Mouse (Mus musculus) fat pad, adult 2 months (tissue): Measurements from ENCODE around the gene H1f0.
"Not testable (repeated sequence)": the region's sequence is repeated elsewhere in the genome, so short reads cannot be mapped to it uniquely, and the experiment has no call there.

Experiments used
- DNase-seq: peaks from one replicate; pipeline ENCODE4 v3.0.0-alpha.2; 2011; ENCODE audit warnings: low read depth, low spot score; ENCODE audit errors: extremely low read depth

Gene H1f0

DNA sequence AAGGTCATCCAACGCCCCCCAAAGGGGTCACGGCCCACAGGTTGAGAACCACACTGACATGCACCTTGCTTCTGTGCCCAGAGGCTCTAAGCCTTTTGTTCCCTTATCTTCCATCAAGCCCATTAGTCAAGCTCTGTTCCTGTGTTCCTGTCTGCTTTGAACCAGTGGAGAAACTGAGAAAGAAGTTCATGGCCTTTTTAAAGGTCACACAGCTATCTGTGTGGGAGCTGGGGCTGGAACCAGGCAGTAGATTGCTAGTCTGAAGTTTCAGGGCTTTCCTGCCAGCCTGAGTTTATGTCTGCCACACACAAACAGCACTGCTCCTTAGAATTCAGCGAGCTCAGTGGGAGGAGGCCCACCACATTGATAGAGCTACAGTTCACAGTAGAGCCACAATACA, 25.2 kb upstream of the H1f0 start:
- DNase-seq: no peak

DNA sequence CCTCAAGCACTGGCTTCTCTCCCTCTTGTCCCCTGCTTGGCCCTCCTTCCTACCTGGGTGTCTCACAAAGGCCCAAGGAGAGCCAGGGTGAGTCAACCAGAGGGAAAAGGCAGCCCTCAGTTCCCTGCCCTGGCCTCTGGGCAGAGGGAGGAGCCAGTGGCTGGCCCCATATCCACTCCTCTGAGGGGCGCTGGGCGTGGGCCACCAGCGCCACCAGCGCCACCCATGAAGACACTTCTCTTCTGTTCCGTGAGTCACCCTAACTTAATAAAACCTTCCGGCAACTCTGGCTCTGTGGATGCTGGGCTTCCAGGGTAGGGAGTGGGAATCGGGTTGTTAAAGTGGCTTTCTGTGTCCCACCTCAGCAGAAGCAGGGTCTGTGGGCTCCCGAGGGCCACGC, 22.7 kb upstream of the H1f0 start:
- DNase-seq: no peak

DNA sequence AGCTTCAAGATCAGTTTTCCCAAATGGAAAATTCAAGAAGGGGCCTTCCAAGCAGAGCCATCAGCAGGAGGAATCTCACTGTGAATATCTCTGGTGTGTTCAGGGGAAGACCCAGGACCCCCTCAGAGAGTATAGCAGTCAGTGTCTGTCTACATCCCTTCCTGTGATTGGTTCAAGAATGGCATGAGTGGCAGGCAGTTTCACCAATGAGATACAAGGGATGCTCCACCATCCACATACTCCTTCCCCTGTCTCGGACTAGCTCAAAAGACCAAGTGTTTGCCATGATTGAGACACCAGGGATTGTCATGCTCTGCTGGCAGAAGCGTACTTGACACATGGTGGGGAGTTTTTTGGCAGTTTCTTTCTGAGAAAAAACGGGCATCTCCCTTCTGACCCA, 21.6 kb upstream of the H1f0 start:
- DNase-seq: no peak

DNA sequence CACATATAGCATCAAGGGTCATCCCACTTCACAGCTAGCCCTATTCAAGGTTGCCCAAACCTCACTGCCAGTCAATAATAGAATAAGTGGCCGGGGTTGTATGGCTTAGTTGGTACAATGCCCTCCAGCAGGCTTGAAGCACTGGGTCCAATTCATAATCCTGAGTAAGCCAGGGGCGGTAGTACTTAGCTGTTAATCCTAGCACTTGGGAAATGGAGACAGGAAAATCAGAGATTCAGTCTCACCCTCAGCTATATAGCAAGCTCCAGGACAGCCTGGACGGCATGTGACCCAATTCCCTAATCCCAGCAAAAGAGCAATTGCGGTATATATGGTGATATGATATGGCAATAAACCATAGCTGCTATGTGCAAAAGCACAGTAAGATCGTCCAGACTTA, 21.2 kb upstream of the H1f0 start:
- peak; percentile 51 for DNase-seq

DNA sequence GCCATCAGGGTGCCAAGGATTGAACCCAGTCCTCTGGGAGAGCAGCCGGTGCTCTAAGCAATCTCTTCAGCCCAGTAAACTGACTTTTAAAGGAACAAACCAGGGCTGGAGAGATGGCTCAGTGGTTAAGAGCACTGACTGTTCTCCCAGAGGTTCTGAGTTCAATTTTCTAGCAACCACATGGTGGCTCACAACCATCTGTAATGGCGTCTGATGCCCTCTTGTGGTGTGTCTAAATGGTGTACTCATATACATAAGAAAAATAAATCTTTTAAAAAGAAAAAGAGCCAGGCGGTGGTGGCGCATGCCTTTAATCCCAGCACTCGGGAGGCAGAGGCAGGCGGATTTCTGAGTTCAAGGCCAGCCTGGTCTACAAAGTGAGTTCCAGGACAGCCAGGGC, 20.4 kb upstream of the H1f0 start:
- not testable (repeated sequence) for DNase-seq

DNA sequence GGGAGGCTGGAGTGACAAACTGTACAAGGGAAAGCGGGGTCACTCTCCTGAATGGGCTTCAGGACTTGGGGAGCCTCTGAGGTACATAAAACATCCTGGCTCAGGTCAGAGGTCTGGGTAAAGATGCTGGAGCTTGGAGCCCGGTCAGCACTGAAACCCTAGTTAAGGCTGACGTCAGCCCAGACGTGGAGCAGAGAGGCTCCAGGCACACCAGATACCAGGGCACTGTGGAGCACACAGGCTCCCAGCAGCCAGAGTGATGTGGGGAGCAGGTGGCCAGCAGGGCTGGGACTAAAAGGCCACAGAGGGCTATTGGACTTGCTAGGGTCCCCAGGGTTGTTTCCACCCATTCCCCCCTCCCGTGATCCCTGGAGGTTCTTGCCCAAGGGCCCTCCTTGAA, 18.5 kb upstream of the H1f0 start:
- DNase-seq: no peak

DNA sequence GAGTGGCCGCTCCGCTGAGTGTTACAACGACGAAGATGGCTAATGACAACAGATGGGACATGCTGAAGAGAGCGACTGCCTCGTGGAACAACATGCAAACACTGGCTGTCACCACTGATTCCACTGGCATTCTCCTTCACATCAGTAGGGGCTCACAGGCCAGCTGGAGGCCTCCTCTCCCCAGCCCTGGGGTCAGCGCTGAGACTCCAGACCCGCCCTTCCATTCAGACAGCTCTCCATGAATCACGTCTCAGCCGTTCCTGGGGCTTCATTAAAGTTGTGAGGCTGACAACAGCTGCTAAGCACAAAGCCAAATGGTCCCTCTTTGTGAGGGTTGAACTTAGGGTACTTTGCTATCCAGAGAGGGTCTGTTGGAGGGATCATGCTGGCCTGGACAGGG, 16.7 kb upstream of the H1f0 start:
- no peak for DNase-seq

DNA sequence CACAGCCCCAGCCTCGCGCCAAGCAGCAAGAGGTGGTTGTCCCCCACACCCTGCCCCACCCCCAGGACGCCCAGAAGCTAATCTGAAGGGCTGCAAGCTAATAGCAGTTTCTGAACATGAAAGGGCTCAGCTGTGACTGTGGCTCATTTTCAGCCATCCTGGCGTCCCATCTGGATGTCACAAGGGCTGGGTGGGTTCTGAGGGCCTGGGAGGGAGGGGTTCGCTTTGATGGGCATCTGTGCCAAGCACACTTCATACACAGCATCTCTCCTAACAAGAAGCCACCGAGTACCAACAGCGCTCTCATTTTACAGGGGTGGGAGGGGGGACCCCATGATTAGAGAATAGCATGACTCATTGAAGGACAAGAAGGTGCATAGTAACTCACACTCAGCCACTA, 14.9 kb upstream of the H1f0 start:
- DNase-seq: no peak

DNA sequence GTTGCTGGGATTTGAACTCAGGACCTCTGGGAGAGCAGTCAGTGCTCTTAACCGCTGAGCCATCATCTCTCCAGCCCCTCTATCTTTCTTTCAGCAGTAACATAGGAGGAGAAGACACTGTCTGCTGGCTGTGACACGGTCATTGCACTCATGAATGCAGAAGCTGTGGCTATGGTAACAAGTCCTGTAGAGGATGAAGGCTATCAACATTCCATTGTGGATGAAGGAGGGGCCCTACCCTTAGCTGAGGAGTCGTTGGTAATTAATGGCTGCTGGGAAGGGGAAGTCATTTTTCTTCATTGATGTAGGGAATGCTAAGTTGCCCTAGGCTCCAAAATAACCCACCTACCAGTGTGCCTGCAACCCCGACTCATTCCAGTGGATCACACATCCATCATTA, 10.1 kb upstream of the H1f0 start:
- DNase-seq: no peak

DNA sequence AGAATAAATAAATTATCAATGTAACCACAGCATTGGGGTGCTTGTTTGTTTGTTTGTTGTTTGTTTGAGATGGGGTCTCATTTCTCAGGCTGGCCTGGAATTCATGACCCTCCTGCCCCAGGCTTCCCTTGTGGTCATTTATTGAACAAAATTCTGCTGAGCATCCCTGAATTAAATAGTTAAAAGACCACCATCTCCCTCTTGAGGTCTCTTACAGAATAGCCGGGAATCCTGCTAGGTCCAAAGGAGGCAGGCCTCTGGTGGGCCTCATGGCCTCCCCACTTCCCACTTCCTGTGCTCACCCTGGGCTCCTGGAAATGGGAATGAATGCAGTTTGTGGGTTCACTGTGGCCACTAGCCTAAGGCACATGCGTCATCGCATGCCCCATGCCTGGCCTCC, 9.4 kb upstream of the H1f0 start:
- DNase-seq: no peak

DNA sequence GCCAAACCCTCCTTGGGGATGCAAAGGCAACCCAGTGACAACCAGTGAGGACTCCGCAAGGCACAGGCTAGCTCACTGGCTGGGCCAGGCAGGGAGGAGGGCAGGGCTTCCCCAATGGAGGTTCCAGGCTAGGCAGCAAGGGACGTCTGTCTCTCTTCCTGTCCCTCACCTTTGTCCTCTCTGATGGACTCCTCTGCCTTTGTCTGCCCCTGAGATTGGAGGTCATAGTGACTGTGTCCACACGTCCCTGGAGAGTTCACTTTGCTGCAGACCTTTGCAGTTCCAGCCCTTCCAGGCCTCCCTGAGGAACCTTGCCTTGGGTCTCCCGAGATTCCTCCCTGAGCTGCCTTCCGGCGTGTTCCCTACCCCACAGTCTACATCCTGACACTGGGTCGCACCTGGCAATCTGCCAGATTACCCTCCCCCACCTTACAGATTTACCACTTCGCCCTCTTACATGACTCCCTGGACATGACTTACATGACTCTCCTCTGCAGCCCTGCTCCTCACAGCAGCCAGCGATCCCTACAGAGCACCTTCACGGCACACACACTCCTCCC, 5.5 kb upstream of the H1f0 start:
- DNase-seq: no peak

DNA sequence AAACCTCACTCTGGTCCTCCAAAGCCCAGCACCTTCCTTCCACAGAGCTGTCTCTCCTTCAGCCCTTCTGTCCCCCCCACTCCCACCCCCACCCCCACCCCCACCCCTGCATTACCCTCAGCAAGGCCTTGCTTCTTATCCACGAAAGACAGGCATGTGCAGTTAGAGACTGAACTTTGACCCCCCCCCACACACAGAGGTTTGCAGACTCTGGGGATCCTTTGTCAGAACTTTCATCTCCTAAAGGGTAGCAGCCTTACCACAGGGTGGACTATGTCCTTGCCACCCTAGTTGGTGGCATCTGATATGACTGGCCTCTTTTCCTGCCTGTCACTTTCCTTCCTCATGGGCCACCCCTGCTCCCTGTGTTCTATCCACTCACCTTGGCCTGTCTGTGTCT, 4.9 kb upstream of the H1f0 start:
- DNase-seq: no peak

DNA sequence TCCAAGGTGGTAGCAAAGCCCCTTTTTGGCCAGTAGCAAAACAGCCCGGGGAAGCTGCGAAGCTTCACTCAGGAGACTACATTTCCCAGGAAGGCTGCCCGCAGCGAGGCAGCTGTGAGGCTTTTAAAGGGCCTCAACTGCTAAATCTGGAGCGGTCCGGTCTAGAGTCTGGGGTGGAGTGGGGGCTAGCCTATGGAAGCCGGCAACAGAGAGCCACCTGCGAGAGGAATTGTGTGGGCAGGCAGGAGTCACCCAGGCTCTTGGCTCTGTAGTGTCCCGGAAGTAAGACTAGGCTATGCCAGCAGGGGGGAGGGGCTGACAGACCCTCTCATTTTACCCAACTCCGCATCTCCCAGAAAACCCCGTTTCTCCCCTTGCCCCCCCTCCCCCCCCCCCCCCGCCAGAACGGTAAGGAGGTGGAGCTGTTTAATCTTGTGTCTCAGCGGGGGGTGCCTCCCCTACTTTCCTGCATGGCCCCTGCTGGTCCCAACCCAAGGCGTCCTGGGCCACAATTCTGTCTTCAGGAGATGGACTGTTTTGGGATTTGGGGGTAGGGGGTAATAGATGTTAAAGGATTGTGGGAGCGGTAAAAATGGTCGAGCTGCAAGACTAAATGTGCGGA, 2.5 kb upstream of the H1f0 start:
- DNase-seq: no peak

DNA sequence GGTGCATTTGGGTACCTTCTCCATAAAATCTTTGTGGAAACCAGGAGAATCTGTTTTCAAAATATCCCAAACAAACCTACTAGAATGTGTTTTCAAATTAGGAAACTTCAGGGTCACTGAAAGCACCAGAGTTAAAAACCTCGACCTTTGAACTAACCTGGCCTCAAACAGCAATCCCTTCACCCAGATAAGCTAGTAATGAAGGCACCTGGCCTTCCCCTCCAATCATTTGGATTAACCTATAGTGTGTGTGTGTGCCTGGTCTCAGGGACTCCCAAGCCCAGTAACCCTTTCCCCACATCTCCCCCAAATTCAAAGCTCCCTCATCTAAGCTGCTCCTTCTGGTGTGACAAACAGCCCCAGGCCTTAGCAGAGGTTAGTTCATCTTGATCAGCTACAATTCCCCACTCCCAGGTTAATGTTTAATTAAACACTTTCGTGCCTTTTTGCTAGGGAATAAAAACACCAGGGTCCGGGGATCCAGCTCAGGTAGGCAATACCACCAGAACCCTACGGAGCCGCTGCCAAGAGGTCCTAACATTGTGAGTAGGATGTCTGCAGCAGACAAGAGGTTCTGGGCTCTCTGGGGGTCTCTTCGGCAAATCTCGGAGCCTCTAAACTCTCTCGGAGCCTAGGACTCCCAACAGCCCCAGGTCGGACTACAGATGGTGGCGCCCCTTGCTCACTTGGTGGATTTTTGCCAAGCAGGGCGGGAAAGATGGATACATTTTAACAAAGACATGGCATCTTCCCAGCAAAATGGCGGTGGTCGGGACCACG, 1.5 kb upstream of the H1f0 start:
- no peak for DNase-seq

DNA sequence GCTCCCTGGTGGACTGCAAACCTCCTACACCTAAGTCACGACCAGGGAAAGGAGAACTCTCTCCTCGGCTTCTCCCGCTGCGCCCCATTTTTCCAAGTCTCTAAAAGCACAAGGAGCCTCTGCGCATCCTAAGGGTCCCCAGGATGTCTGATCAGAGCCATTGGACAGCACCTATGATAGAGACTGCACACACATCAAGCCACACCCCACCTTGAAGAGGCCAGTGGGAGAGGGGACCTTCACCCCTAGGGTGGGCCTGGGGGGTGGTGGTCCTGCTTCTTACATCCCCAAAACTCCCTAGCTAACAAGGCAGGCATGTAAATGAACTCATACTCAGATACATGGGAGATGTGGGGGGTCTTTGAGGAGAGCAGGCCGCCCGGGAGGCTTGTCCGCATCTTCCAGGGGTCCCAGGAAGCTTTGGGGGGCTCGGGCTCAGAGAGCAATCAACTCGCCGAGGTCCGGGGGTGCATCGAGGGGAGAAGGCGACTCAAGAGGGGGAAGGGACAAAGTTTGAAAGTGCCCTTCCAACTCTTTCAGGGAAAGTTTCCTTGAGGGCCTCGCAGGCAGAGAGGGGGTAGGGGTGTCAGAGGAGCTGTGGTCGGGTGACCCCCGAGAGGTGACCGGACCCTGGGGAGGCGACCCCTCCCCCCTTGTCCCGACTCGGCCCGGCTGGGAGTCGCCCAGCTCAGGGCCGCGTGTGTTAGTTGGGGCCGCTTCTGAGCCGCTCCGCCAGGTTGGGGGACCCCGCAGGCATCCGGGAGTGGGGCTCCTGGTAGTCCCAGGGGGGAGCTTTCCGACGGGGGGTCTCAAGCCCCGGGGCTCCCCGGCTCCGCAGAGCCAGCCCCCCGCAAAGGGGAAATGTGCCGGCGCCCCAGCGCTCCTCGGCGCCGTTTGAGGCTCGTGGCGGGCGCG, 702 bp upstream of the H1f0 start:
- DNase-seq: no peak

DNA sequence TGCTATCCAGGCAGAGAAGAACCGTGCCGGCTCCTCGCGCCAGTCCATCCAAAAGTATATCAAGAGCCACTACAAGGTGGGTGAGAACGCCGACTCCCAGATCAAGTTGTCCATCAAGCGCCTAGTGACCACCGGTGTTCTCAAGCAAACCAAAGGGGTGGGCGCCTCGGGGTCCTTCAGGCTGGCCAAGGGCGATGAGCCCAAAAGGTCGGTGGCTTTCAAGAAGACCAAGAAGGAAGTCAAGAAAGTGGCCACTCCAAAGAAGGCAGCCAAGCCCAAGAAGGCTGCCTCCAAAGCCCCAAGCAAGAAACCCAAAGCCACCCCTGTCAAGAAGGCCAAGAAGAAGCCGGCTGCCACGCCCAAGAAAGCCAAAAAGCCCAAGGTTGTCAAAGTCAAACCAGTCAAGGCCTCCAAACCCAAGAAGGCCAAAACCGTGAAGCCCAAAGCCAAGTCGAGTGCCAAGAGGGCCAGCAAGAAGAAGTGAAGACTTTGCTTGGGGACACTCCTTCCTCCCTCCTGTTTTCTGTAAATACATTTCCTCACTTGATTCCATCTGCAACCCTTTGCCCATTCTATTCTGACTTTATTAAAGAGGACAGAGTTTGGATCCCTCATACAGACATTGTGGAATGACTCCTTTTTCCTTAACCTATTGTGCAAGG, 704 bp downstream of the H1f0 start:
- no peak for DNase-seq

DNA sequence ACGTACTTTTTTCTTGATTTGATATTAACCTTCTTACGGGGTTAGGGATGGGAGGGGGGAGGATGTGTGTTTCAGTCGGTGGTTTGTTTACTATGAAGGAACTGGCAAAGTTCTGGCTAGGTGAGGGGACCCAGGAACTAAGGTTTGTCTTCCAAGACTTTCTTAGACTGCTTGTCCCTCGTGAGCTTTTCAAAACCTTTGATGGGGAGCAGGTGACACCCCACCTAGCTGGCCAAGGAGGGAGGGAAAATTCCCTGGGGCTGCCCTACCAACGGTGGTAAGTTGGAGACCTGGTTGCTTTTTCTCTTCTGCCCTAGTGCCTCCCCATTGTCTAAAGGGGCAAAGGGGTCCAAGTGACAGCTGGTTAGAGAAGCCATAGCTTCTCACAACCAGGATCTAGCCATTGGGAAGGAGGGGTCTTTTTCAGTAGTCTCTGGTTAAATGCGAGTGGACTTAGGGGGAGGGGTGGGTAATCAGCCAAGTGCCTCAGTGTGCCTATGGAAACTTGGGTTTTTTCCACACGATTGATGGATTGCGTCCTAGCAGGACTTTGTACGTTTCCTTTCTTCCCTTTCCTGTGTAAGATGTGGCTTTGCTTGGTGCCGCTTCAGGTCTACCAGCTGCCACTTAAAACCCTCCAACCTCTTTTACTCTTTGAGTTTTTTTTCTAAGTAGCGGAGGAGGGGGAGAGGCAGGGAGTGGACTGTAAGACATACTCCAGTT, 1.4 kb downstream of the H1f0 start:
- no peak for DNase-seq

DNA sequence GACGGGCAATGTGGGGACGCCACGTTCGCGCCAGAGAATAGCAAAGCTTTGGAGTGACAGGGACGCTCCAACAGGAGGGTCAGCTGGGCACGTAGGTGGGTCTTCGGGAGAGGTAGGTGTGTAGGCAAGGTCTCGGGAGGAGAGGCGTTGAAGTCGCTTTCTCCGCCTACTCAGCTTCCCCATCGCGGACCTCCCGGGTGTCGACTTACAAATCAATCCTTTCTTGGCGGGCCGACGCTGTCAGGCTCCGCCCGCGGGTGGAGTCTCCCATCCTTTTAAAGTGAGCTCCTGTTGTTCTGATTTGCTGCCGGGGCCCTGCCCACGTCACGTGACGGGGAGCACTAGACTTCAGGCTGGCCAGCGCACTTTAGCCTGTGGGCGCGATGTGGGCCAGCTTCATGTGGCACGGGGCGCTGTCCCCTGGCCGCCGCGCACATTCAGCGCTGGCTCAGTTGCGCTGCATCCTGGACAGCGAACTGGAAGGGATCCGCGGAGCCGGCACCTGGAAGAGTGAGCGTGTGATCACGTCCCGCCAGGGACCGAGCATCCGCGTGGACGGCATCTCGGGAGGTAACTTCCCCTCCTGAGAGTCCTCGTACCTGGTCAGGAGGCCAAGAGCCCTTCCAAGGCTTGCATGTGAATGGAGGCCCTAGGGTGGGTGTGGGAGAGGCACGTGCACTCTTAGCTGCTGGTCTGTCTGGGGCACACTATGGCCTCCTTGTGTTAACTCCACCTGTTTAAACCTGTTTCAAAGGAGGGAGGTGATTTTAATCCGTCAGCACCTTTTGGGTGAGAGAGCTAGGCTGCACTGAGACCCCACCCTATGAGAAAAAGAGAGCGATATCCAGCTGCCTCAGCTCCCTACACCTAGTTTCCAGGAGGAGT, 2.5 kb downstream of the H1f0 start:
- peak; percentile 57 for DNase-seq

DNA sequence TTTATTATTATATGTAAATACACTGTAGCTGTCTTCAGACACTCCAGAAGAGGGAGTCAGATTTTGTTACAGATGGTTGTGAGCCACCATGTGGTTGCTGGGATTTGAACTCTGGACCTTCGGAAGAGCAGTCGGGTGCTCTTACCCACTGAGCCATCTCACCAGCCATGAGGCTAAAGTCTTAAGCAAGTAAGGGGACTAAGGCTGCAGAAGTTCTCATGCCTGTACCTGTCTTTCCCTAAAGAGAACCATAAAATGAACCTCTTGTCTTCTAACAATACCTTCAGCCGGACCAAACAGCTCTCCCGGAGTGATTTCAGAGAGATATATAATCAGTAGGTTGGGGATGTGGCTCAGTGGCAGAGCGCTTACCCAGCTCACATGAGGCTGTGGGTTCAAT, 3.7 kb downstream of the H1f0 start:
- DNase-seq: not testable (repeated sequence)
